Comparison of ENCODE assay signal across 11 mouse cellular contexts in the genomic region with DNA sequence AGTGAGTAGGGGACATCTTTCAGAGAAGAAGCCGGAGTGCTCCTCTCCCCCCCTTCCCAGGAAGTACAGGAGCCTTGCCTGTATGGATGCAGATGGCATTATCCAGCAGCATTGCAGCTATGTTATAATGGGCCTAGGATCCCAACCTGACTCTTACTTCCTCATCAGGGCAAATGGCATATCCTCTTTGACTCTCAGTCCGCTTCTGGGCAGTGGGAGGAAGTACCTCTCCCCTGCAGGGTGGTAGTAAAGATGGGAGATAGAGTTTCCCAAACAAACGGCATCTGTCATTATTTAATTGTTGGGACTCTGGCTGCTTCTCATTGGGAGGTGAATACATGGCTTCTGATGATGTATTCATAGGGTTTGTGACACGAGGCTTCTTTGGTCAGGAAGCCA. TPM values are rescaled to one million over a fixed set of nuclear protein-coding genes. Genes with fewer than 3 reads are reported as not detected.
DNase-seq lines count a peak whose midpoint lies in the region; ATAC-seq lines count a peak whose summit lies in the region.
"Had no signal": no experiment of that assay in that cellular context is flagged by ENCODE, and none has a peak within 500 bp of the region (broad histone marks: within the 10 kb centered on the region; RNA-seq: fewer than 3 reads in every experiment).

No protein-coding gene starts in this region.

- H3K9me3 ChIP-seq in embryonic facial prominence, embryonic 13.5 days = no peaks in the 10 kb centered on the region
- H3K9me3 ChIP-seq in embryonic facial prominence, embryonic 10.5 days = no peaks in the 10 kb centered on the region
- H3K9me3 ChIP-seq in kidney, embryonic 15.5 days (replicated peaks) = no peaks in the 10 kb centered on the region
- H3K9me3 ChIP-seq in intestine, embryonic 14.5 days (ENCODE audit: control insufficient read depth, low read length) = no peaks in the 10 kb centered on the region
- H3K9me3 ChIP-seq: forebrain, embryonic 15.5 days; hindbrain, embryonic 13.5 days; neural tube, embryonic 15.5 days had no signal

- no peak overlapping the region for H3K27ac ChIP-seq in embryonic facial prominence, embryonic 13.5 days
- no peak overlapping the region for H3K27ac ChIP-seq in embryonic facial prominence, embryonic 10.5 days (replicated peaks)
- peak overlapping the region; percentile 68; the same call in 1 of the 2 replicates for H3K27ac ChIP-seq in kidney, embryonic 15.5 days
- H3K27ac ChIP-seq in intestine, embryonic 14.5 days (ENCODE audit: low read depth) = no peak overlapping the region
- H3K27ac ChIP-seq: forebrain, embryonic 15.5 days; hindbrain, embryonic 13.5 days; neural tube, embryonic 15.5 days had no signal

- peaks cover 49% of the 10 kb centered on the region for H3K4me1 ChIP-seq in embryonic facial prominence, embryonic 13.5 days
- peaks cover 54% of the 10 kb centered on the region for H3K4me1 ChIP-seq in embryonic facial prominence, embryonic 10.5 days
- H3K4me1 ChIP-seq in kidney, embryonic 15.5 days = peaks cover 70% of the 10 kb centered on the region
- H3K4me1 ChIP-seq in intestine, embryonic 14.5 days (replicated peaks; ENCODE audit: control insufficient read depth, insufficient read depth, low read length) = peaks cover 21% of the 10 kb centered on the region

- 0 out of 2 replicates have a peak, but pooled peaks cover 2% of the 10 kb centered on the region for H3K36me3 ChIP-seq in embryonic facial prominence, embryonic 13.5 days
- H3K36me3 ChIP-seq in embryonic facial prominence, embryonic 10.5 days (replicated peaks) = peaks cover 39% of the 10 kb centered on the region
- peaks cover 3% of the 10 kb centered on the region; the same call in 1 of the 2 replicates for H3K36me3 ChIP-seq in kidney, embryonic 15.5 days
- no peaks in the 10 kb centered on the region; the same call in 1 of the 2 replicates for H3K36me3 ChIP-seq in intestine, embryonic 14.5 days (ENCODE audit: control insufficient read depth, insufficient read depth, low read length)
- H3K36me3 ChIP-seq: forebrain, embryonic 15.5 days; neural tube, embryonic 15.5 days had no signal

- 67% methylated on average over 4 of the region's 4 CpGs for WGBS in embryonic facial prominence, embryonic 13.5 days
- 77% methylated on average over 4 of the region's 4 CpGs for whole genome bisulfite sequencing in embryonic facial prominence, embryonic 10.5 days
- 45% methylated on average over 4 of the region's 4 CpGs for WGBS in kidney, embryonic 15.5 days
- WGBS in intestine, embryonic 14.5 days = 80% methylated on average over 4 of the region's 4 CpGs

- H3K9ac ChIP-seq in embryonic facial prominence, embryonic 13.5 days = 0 out of 2 replicates have a peak overlapping the region, but pooled peaks have one; percentile 32
- H3K9ac ChIP-seq in kidney, embryonic 15.5 days = no peak overlapping the region
- no peak overlapping the region for H3K9ac ChIP-seq in intestine, embryonic 14.5 days (ENCODE audit: low read length)
- H3K9ac ChIP-seq: forebrain, embryonic 15.5 days; hindbrain, embryonic 13.5 days; neural tube, embryonic 15.5 days had no signal

- DNase-seq in embryonic facial prominence, embryonic 10.5 days (ENCODE audit: low spot score) = no peak
- no peak for DNase-seq in kidney, postnatal 10 days
- DNase-seq in intestine, embryonic 14.5 days (ENCODE audit: low spot score) = no peak
- no peak for DNase-seq in right cerebral cortex, postnatal 14 days
- no peak for DNase-seq in layer of hippocampus, adult 18-20 months (ENCODE audit: low spot score in 2 of 2)

- 0 out of 2 replicates have a peak overlapping the region, but pooled peaks have one; percentile 0 for H3K4me2 ChIP-seq in embryonic facial prominence, embryonic 13.5 days
- peak overlapping the region; percentile 33 for H3K4me2 ChIP-seq in kidney, embryonic 15.5 days
- H3K4me2 ChIP-seq in intestine, embryonic 14.5 days (ENCODE audit: low read length) = 0 out of 2 replicates have a peak overlapping the region, but pooled peaks have one; percentile 2
- H3K4me2 ChIP-seq: forebrain, embryonic 15.5 days; hindbrain, embryonic 13.5 days; neural tube, embryonic 15.5 days had no signal

- ATAC-seq in embryonic facial prominence, embryonic 13.5 days (ENCODE audit: insufficient number of reproducible peaks, insufficient read depth, low FRiP score, low TSS enrichment, low read depth) = no peak
- no peak for ATAC-seq in kidney, embryonic 15.5 days (replicated peaks; ENCODE audit: low FRiP score)
- ATAC-seq in intestine, embryonic 14.5 days (replicated peaks; ENCODE audit: low FRiP score, low TSS enrichment, low read depth) = no peak
- peak; percentile 17; the same call in 1 of the 2 replicates for ATAC-seq in megakaryocyte progenitor cell, adult 5-6 weeks (replicated peaks; ENCODE audit: poor library complexity)
- ATAC-seq: forebrain, embryonic 15.5 days had no signal

- H3K27me3 ChIP-seq in embryonic facial prominence, embryonic 13.5 days = no peaks in the 10 kb centered on the region
- H3K27me3 ChIP-seq in embryonic facial prominence, embryonic 10.5 days (replicated peaks; ENCODE audit: low read depth, poor library complexity, severe bottlenecking) = no peaks in the 10 kb centered on the region
- H3K27me3 ChIP-seq in kidney, embryonic 15.5 days = no peaks in the 10 kb centered on the region
- H3K27me3 ChIP-seq in intestine, embryonic 14.5 days (replicated peaks; ENCODE audit: control insufficient read depth, insufficient read depth, low read length) = no peaks in the 10 kb centered on the region
- H3K27me3 ChIP-seq: forebrain, embryonic 15.5 days; hindbrain, embryonic 13.5 days; neural tube, embryonic 15.5 days had no signal

- no peak overlapping the region for H3K4me3 ChIP-seq in embryonic facial prominence, embryonic 13.5 days
- H3K4me3 ChIP-seq in embryonic facial prominence, embryonic 10.5 days = no peak overlapping the region
- H3K4me3 ChIP-seq in kidney, embryonic 15.5 days (replicated peaks) = no peak overlapping the region
- H3K4me3 ChIP-seq in intestine, embryonic 14.5 days (ENCODE audit: low read depth, low read length) = no peak overlapping the region
- H3K4me3 ChIP-seq: forebrain, embryonic 15.5 days; hindbrain, embryonic 13.5 days; neural tube, embryonic 15.5 days had no signal

RNA-seq across cellular contexts. Expression of a gene that starts 4.1 kb away (rescaled TPM):
- polyA plus RNA-seq in embryonic facial prominence, embryonic 13.5 days (2015; fragmentation: Nextera tagmentation; extraction: Ambion mirVana) = 92.1 and 92.2 TPM in 2 replicates
- polyA plus RNA-seq in embryonic facial prominence, embryonic 10.5 days (2016; fragmentation: Nextera tagmentation; extraction: Ambion mirVana) = 79.7 and 87.1 TPM in 2 replicates
- 117 and 127 TPM in 2 replicates for polyA plus RNA-seq in kidney, embryonic 15.5 days (2015; fragmentation: Nextera tagmentation; extraction: Ambion mirVana)
- 91.7 and 94.5 TPM in 2 replicates for polyA plus RNA-seq in intestine, embryonic 14.5 days (2014; fragmentation: Nextera tagmentation; extraction: Ambion mirVana)
- total RNA-seq in megakaryocyte progenitor cell, adult 5-6 weeks (2015) = 29.9 and 32.7 TPM in 2 replicates
- total RNA-seq in megakaryocyte progenitor cell, adult 5-6 weeks (2017) = 13.5 and 17.5 TPM in 2 replicates
- 10 to 100 TPM; 12.0 to 12.8 TPM for total RNA-seq in layer of hippocampus, adult 18-20 months (2021)

RNA-seq across cellular contexts. Expression of a gene that starts 21.4 kb away (rescaled TPM):
- polyA plus RNA-seq in embryonic facial prominence, embryonic 13.5 days (2015; fragmentation: Nextera tagmentation; extraction: Ambion mirVana) = 20.0 and 20.2 TPM in 2 replicates
- polyA plus RNA-seq in embryonic facial prominence, embryonic 10.5 days (2016; fragmentation: Nextera tagmentation; extraction: Ambion mirVana) = 17.6 and 19.9 TPM in 2 replicates
- polyA plus RNA-seq in kidney, embryonic 15.5 days (2015; fragmentation: Nextera tagmentation; extraction: Ambion mirVana) = 21.8 and 24.2 TPM in 2 replicates
- 15.4 and 16.8 TPM in 2 replicates for polyA plus RNA-seq in intestine, embryonic 14.5 days (2014; fragmentation: Nextera tagmentation; extraction: Ambion mirVana)
- 2.2 and 2.3 TPM in 2 replicates for total RNA-seq in megakaryocyte progenitor cell, adult 5-6 weeks (2015)
- 0.67 and 0.98 TPM in 2 replicates for total RNA-seq in megakaryocyte progenitor cell, adult 5-6 weeks (2017)
- 10 to 100 TPM in 1 of 2 experiments, 1 to 10 TPM in 1; 9.6 to 12.1 TPM for total RNA-seq in layer of hippocampus, adult 18-20 months (2021)

RNA-seq across cellular contexts. Expression of a gene that starts 56.9 kb away (rescaled TPM):
- polyA plus RNA-seq in embryonic facial prominence, embryonic 13.5 days (2015; fragmentation: Nextera tagmentation; extraction: Ambion mirVana) = 59.5 and 61.9 TPM in 2 replicates
- polyA plus RNA-seq in embryonic facial prominence, embryonic 10.5 days (2016; fragmentation: Nextera tagmentation; extraction: Ambion mirVana) = 69.5 and 71.6 TPM in 2 replicates
- 65.4 and 67.7 TPM in 2 replicates for polyA plus RNA-seq in kidney, embryonic 15.5 days (2015; fragmentation: Nextera tagmentation; extraction: Ambion mirVana)
- 73.9 and 81.6 TPM in 2 replicates for polyA plus RNA-seq in intestine, embryonic 14.5 days (2014; fragmentation: Nextera tagmentation; extraction: Ambion mirVana)
- 23.9 and 30.3 TPM in 2 replicates for total RNA-seq in megakaryocyte progenitor cell, adult 5-6 weeks (2015)
- total RNA-seq in megakaryocyte progenitor cell, adult 5-6 weeks (2017) = 66.9 and 71.3 TPM in 2 replicates
- 10 to 100 TPM; 29.4 to 30.7 TPM for total RNA-seq in layer of hippocampus, adult 18-20 months (2021)
